Mouse (Mus musculus): ENCODE measurements around the gene Sdccag8.

GRCm38 (mm10) chr1:176811892-176812291 lies 2.6 kb upstream of the Sdccag8 start:
- TF ChIP-seq CTCF (IDR thresholded peaks at IDR 0.05; ENCODE audit: extremely low read depth, insufficient read depth, low read length) = no peak
- no peak for TF ChIP-seq POLR2A (IDR thresholded peaks at IDR 0.05; ENCODE audit: extremely low read depth, insufficient read depth, low read length)

All from cortical plate, adult 2 months (tissue).